Mouse (Mus musculus) hindbrain, embryonic 14.5 days (tissue): ENCODE measurements at regions not wholly inside any gene's neighbourhood (a gene's known extent, or its start where the extent isn't known, plus 50 kb on each side); places are given as distances from the start of the nearest gene placed in this dataset.

Source experiments
- ATAC-seq: fragments of 200-750 bp; cut with Nextera tagmentation; 2 replicates; pipeline ENCODE4 v1.8.0; 2017; ENCODE audit warnings: moderate number of reproducible peaks, mild to moderate bottlenecking, moderate TSS enrichment, moderate library complexity; ENCODE audit not compliant: low FRiP score
- DNase-seq: peaks from one replicate; pipeline ENCODE4 v3.0.0-alpha.2; 2015; ENCODE audit warnings: low spot score
- H3K27ac ChIP-seq: fragments of 300-500 bp; sonication (generic); 2 replicates; pipeline ENCODE4 v1.5.1; 2014; ENCODE audit warnings: mild to moderate bottlenecking, moderate library complexity
- H3K27me3 ChIP-seq: fragments of 300-500 bp; sonication (generic); 2 replicates; pipeline ENCODE4 v1.6.1; 2014; ENCODE audit warnings: mild to moderate bottlenecking, low read length, mixed read lengths; ENCODE audit not compliant: control insufficient read depth, insufficient read depth
- H3K36me3 ChIP-seq: fragments of 300-500 bp; sonication (generic); replicated peaks from 2 replicates; pipeline ENCODE4 v1.6.1; 2014; ENCODE audit not compliant: control insufficient read depth, insufficient read depth
- H3K4me1 ChIP-seq: fragments of 300-500 bp; sonication (generic); replicated peaks from 2 replicates; pipeline ENCODE4 v1.6.1; 2014; ENCODE audit warnings: antibody characterized with exemption, low read length, mixed read lengths; ENCODE audit not compliant: control insufficient read depth, insufficient read depth
- H3K4me2 ChIP-seq: fragments of 300-500 bp; sonication (generic); replicated peaks from 2 replicates; pipeline ENCODE4 v1.6.1; 2014; ENCODE audit warnings: mild to moderate bottlenecking, moderate library complexity
- H3K4me3 ChIP-seq: fragments of 300-500 bp; sonication (generic); replicated peaks from 2 replicates; pipeline ENCODE4 v1.5.1; 2014; ENCODE audit warnings: mild to moderate bottlenecking, low read length
- H3K9ac ChIP-seq: fragments of 300-500 bp; sonication (generic); 2 replicates; pipeline ENCODE4 v1.6.1; 2014
- H3K9me3 ChIP-seq: fragments of 300-500 bp; sonication (generic); 2 replicates; pipeline ENCODE4 v1.6.1; 2016; ENCODE audit warnings: low read length; ENCODE audit not compliant: control insufficient read depth
- WGBS: fragments of 180-500 bp; shearing (Covaris S2); extraction: QIAGEN DNeasy Blood & Tissue Kit; methylation state at CpG from one replicate; pipeline ENCODE4 v1.1.7; 2014; 5-methylcytosine and 5-hydroxymethylcytosine counted together

DNA sequence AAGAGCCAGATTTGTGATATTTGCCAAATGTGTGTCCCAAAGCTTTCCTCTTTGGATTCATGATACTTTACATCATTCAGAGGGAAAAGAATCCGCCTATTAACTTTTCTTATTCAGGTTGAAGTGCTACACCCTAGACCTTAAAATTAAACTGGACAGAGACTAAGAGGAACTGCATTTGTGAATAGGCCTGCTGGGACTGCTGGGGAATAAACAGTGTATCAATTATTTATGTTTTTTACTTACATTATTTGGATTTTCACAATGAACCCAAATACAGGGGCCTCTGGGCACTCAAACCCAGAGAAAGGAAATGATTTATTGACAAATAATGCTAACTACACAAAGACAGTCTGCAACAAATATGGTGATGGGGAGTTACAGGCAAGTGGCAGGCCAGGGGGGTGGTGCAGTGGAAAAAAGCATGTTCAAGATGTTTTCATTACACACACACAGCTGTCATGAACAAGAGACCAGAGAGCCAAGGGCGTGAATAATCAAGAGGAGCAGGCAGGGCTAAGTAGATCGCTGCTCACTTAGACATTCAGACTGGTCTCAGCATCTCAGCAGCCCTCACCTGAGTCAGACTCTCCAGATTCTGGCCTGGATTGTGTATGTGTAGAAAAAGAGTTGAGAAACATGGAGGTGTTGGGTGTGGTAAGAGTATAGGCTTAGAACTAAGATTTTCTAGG lies 290.3 kb upstream of the Tenm4 start:
- H3K4me2 ChIP-seq: no peak overlapping the region
- no peaks in the 10 kb centered on the region for H3K4me1 ChIP-seq
- no peaks in the 10 kb centered on the region for H3K27me3 ChIP-seq
- H3K27ac ChIP-seq: no peak overlapping the region
- WGBS: 50% methylated on average over 3 of the region's 3 CpGs
- H3K4me3 ChIP-seq: no peak overlapping the region
- DNase-seq (no peak), ATAC-seq (no peak)
- H3K9me3 ChIP-seq: no peaks in the 10 kb centered on the region
- no peak overlapping the region for H3K9ac ChIP-seq
- H3K36me3 ChIP-seq: no peaks in the 10 kb centered on the region

DNA sequence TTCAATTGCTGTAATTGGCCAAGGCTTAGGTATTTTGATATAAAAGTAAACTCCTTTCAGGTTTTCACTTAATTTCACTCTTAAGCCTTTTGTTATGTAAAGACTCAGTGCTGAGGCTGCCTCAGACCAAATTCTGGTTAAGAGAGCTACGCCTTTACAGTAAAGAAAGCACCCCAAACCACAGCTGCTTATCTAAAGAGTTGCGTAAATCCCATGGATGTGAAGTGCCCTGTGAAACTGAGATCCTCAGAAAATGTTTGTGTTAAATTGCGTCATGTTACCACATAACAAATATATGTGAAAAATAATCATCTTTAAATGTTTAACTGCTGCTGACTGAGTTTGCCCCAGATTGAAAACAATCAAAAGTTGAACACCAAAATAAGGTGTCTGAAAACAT lies 269.5 kb upstream of the Tenm4 start:
- ATAC-seq (no peak), DNase-seq (no peak)
- H3K9ac ChIP-seq: no peak overlapping the region
- no peaks in the 10 kb centered on the region for H3K27me3 ChIP-seq
- no peak overlapping the region for H3K4me3 ChIP-seq
- H3K4me2 ChIP-seq: no peak overlapping the region
- no peaks in the 10 kb centered on the region for H3K36me3 ChIP-seq
- H3K4me1 ChIP-seq: no peaks in the 10 kb centered on the region
- no peaks in the 10 kb centered on the region for H3K9me3 ChIP-seq
- 90% methylated on average over 3 of the region's 3 CpGs for WGBS
- no peak overlapping the region for H3K27ac ChIP-seq

DNA sequence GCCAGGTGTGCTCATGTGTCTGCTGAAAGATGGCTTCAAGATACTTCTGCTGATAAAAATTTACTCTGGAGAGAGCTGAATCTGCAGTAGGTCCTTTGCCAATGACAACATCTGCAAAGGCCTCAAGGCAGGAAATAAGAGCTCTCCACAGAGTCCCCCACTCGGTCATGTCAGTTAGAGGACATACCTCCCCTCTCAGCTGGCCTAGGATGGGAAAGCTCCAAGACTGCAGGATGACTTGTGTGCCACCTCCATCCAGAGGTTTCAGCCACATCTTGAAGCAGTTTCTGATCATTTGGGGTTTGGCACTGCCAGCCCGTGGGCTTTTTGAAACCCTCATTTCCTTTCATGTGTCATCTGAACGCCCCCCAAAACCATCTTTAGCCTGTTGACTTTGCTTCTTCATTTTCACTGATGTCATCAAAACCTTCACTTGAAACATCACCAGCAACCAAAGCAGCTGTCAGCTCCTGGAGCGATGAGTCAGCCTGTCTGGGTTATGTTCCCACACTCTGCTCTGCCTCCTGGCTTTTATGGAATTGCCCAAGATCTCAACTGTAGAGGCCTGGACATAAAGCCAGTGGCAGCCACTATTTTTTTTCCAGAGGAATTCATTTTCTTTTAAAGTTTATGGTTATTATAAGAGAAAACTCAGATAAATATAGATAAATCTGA lies 256.5 kb upstream of the Tenm4 start:
- ATAC-seq: no peak
- WGBS: 77% methylated on average over 4 of the region's 4 CpGs
- no peak for DNase-seq
- H3K9ac ChIP-seq: no peak overlapping the region
- no peaks in the 10 kb centered on the region for H3K9me3 ChIP-seq
- no peaks in the 10 kb centered on the region for H3K27me3 ChIP-seq
- no peaks in the 10 kb centered on the region for H3K36me3 ChIP-seq
- H3K4me3 ChIP-seq: no peak overlapping the region
- H3K27ac ChIP-seq: no peak overlapping the region
- H3K4me2 ChIP-seq: no peak overlapping the region
- no peaks in the 10 kb centered on the region for H3K4me1 ChIP-seq

DNA sequence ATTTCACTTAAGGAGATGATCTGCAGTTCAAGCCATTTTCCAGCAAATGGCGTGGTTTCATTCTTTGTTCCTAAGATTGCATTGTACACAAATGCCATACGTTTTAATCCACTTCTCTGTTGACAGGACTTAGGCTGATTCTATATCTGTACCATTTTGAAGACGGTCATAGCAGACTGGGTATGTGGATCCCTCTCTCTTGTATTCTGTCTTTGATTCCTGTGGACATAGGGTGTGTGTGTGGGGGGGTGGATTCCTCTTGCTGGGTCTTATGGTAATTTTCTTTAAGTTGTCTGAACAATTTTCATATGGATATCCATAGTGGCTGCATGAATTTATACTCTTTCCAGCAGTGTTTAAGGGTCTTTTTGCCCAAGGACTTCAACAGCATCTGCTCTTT lies 251.1 kb upstream of the Tenm4 start:
- WGBS: 67% methylated on average over 3 of the region's 3 CpGs
- no peak overlapping the region for H3K27ac ChIP-seq
- no peaks in the 10 kb centered on the region for H3K27me3 ChIP-seq
- DNase-seq (no peak), ATAC-seq (no peak)
- H3K4me1 ChIP-seq: no peaks in the 10 kb centered on the region
- H3K9ac ChIP-seq: no peak overlapping the region
- H3K36me3 ChIP-seq: no peaks in the 10 kb centered on the region
- H3K4me2 ChIP-seq: no peak overlapping the region
- H3K4me3 ChIP-seq: no peak overlapping the region
- no peaks in the 10 kb centered on the region for H3K9me3 ChIP-seq

DNA sequence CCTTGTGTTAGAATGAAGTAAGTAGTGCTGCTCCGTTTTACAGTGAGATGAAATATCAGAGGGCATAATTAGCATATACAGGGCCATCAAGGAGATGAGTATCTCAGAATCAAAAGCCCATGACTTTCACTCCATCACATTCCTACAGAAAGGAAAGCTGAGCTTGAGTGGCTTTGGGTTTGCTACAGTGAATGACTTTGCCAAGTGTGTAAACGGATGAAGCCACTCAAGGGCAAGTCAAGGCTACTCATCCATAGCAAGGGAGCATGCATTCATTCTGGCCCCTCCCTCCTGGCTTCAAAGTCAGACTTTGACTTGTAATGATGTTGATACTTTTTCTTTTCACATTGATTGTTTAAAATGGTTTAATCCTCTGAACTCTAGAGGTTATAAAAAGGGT lies 246.2 kb upstream of the Tenm4 start:
- H3K9me3 ChIP-seq: no peaks in the 10 kb centered on the region
- no peak overlapping the region for H3K9ac ChIP-seq
- DNase-seq (no peak), ATAC-seq (no peak)
- H3K4me2 ChIP-seq: no peak overlapping the region
- H3K4me3 ChIP-seq: no peak overlapping the region
- H3K27me3 ChIP-seq: no peaks in the 10 kb centered on the region
- no peaks in the 10 kb centered on the region for H3K36me3 ChIP-seq
- H3K27ac ChIP-seq: no peak overlapping the region
- WGBS: 69% methylated on average over 2 of the region's 2 CpGs
- H3K4me1 ChIP-seq: no peaks in the 10 kb centered on the region

DNA sequence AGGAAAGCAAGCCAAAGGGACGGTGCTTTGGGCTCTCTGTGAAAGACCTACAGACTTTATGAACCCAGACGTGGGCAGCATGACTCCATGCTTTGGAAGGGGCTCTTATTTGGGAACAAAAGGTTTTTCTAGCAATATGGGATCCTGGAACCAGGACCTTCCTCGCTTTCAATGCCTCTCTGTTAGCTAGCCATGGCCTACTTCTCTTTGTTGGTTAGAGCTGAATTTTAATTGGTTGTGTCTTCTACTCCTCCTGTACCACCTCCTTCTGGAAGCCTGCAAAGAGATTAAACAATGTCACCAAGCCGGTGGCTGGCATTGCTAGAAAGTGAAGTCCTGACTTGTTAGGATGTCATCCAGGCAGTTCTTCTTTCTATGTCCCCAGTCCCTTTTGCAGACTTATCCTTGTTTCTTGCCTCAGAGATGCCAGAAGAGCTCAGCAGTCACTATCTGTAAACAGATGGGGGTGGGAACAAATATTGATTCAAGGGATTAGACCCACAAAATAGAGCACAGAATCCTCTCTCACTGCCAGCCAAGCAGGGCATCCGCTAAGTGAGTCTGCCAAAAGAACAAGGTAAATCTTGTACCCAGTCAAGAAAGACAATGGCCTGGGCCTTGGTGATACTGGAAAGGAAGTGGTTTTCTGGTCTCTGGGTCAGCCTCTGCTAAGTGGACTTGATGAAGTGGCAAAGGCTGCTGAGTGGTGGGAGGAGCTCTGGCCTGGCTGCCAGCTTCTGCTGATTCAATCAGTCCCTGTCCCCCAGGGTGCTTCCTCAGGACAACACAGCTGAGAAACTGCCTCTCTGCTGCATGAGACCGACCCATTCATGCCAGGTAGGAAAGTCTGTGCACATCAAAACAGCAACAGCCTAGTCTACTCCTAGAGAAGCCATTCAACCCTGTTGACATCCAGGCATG lies 244.7 kb upstream of the Tenm4 start:
- WGBS: 71% methylated on average over 6 of the region's 6 CpGs

DNA sequence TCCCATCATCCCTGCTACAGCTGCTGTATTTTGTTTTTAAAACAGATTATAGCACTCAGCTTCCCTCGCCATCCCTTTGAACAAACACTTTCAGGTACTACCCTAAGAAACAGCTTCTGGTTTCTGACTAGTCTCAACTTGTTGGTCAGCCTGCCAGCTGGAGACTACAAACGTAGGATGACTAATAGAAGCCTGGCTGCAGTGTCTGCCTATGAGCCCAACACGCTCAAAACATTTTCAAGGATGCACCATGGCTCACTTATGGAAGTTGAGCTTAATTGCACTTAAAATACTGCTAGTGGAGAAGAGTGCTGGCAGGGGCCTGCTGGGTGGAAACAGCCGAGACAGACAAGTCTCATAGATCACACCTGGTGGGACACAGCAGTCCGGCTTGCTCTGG lies 234.4 kb upstream of the Tenm4 start:
- no peaks in the 10 kb centered on the region for H3K9me3 ChIP-seq
- H3K27ac ChIP-seq: no peak overlapping the region
- H3K4me2 ChIP-seq: no peak overlapping the region
- H3K4me3 ChIP-seq: no peak overlapping the region
- WGBS: 81% methylated on average over 5 of the region's 5 CpGs
- H3K36me3 ChIP-seq: no peaks in the 10 kb centered on the region
- no peak overlapping the region for H3K9ac ChIP-seq
- ATAC-seq: no peak
- H3K4me1 ChIP-seq: no peaks in the 10 kb centered on the region
- no peak for DNase-seq
- H3K27me3 ChIP-seq: no peaks in the 10 kb centered on the region

More for the DNA sequence above, 244.7 kb upstream of the Tenm4 start:
- H3K27me3 ChIP-seq: no peaks in the 10 kb centered on the region
- H3K27ac ChIP-seq: no peak overlapping the region
- H3K36me3 ChIP-seq: no peaks in the 10 kb centered on the region
- H3K9me3 ChIP-seq: no peaks in the 10 kb centered on the region
- no peaks in the 10 kb centered on the region for H3K4me1 ChIP-seq
- ATAC-seq (peak; percentile 34; the same call in 1 of the 2 replicates), DNase-seq (no peak)
- H3K4me2 ChIP-seq: no peak overlapping the region
- H3K9ac ChIP-seq: no peak overlapping the region
- no peak overlapping the region for H3K4me3 ChIP-seq

DNA sequence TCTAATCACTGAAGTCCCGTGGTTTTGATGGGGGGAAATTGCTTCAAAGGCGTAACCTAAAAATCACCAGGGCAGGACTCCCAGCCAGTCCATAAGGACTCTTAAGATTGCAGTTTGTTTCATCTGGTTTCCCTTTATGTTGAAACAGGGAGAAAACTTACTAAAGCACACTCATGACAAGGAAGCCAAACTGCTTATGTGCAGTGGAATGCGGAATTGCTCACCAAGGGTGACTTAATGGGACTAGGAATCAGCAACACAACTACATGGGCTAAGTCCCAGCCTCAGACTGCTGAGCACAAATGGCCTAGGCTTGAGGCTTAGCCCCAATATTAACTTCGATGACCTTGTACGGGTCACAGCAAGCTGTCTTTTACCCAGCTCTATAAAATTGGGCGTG lies 227.6 kb upstream of the Tenm4 start:
- 93% methylated on average over 6 of the region's 6 CpGs for WGBS

DNA sequence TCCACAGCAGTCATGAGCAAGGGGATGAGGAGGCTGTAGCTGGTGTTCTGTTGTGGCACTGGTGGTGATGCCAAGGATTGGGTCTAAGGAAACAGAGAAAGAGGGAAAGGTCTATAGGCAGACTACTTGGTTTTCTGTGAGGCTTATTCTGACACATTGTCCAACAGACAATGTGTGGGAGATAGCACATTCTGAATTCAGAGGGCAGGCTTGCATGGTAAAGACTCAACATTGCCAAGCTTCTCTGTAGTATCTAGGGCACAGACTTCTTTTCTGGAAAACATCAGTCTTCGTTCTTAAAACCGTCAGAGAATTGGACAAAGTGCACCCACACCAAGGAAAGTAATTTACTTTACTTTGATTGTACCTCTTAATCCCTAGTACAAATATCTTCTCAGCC lies 218.7 kb upstream of the Tenm4 start:
- Histone ChIP-seq H3K36me3 (no peaks in the 10 kb centered on the region), H3K27me3 (no peaks in the 10 kb centered on the region), H3K4me1 (no peaks in the 10 kb centered on the region), H3K9me3 (no peaks in the 10 kb centered on the region), H3K9ac (no peak overlapping the region), H3K4me2 (no peak overlapping the region), H3K4me3 (no peak overlapping the region), H3K27ac (no peak overlapping the region)
- ATAC-seq: no peak
- WGBS: 95% methylated on average over 2 of the region's 2 CpGs
- no peak for DNase-seq

More for the DNA sequence above, 227.6 kb upstream of the Tenm4 start:
- no peak overlapping the region for H3K4me2 ChIP-seq
- no peaks in the 10 kb centered on the region for H3K4me1 ChIP-seq
- H3K36me3 ChIP-seq: no peaks in the 10 kb centered on the region
- DNase-seq (no peak), ATAC-seq (no peak)
- H3K27ac ChIP-seq: no peak overlapping the region
- no peak overlapping the region for H3K9ac ChIP-seq
- H3K4me3 ChIP-seq: no peak overlapping the region
- no peaks in the 10 kb centered on the region for H3K27me3 ChIP-seq
- H3K9me3 ChIP-seq: no peaks in the 10 kb centered on the region
